Mouse (Mus musculus) erythroblast, adult 5-6 weeks (primary cell): ENCODE measurements around the gene Mphosph9. TPM values are rescaled to one million over a fixed set of nuclear protein-coding genes. Genes with fewer than 3 reads are reported as not detected.

ENCODE experiments used
- ATAC-seq: replicated peaks from 2 replicates; pipeline ENCODE4 v1.8.0; 2016; ENCODE audit warnings: moderate number of reproducible peaks, mild to moderate bottlenecking, moderate TSS enrichment, inconsistent platforms; ENCODE audit not compliant: poor library complexity, low FRiP score, severe bottlenecking
- total RNA-seq, 2 experiments: library from RNA; stranded (forward) in 1 of 2; stranded (reverse) in 1 of 2; fragments of 150-400 nt in 1 of 2; fragments of 200-764, 138-1000 nt in 1 of 2; gene quantifications; 2 replicates each; pipeline versions ENCODE4 v1.2.3 to v1.2.4; 2015 to 2017; ENCODE audit warnings: low replicate concordance in 2 of 2

Gene Mphosph9
- total RNA-seq, 2 experiments from 2014 or later = 14.4 to 28.5 TPM

DNA sequence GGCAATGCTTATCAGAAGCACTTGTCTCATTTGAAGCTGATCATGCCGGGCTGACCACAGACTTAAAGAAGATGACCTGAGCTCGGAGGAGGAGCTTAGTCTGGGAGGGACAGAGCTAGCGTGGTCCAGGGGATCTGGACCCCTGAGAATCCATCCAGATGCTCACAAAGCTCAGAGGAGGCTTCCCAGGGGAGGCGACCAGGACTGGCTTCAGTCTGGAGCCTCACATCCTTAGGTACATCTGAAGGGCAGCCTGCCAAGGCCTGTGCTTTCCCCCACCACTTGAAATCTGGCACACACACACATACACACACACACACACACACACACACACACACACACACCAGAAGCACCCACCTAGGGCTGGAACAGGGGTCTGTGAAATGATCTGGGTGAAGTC is 125.7 kb downstream of the Mphosph9 start:
- ATAC-seq = no peak

DNA sequence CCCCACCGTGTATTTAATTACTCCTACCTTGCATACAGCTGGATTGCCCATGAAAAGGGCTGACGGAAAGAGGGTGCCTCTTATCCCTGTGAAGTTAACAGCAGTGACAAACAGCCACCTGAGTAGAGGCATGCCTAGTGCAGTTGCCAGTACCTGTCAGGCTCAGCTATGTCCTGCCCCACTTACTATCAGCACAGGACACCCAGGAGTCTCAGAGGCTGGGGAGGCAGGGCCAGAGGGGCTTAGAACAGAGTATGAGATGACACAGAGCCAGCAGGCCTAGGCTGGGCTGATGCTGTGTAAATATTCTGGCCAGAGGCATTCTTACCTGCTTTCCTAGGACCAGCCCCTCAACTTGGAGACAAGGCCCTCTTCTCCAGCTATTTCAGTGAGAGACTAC is 126.2 kb downstream of the Mphosph9 start:
- ATAC-seq = no peak

Other genes starting within 250 kb of the Mphosph9 start
- 13.8 and 15.5 TPM in 2 replicates for gene Abcb9, start 232.2 kb downstream of the Mphosph9 start, total RNA-seq (2015; ENCODE audit: low replicate concordance)
- 19.1 and 23.4 TPM in 2 replicates for gene Abcb9, start 232.2 kb downstream of the Mphosph9 start, total RNA-seq (2017; ENCODE audit: low replicate concordance)
- gene Ogfod2, start 215.7 kb downstream of the Mphosph9 start, total RNA-seq (2015; ENCODE audit: low replicate concordance) = 4.8 and 6.9 TPM in 2 replicates
- 13.9 and 19.9 TPM in 2 replicates for gene Ogfod2, start 215.7 kb downstream of the Mphosph9 start, total RNA-seq (2017; ENCODE audit: low replicate concordance)
- gene Arl6ip4, start 211.9 kb downstream of the Mphosph9 start, total RNA-seq (2015; ENCODE audit: low replicate concordance) = 18.4 and 22.9 TPM in 2 replicates
- gene Arl6ip4, start 211.9 kb downstream of the Mphosph9 start, total RNA-seq (2017; ENCODE audit: low replicate concordance) = 12.2 and 65.1 TPM in 2 replicates
- gene Pitpnm2, start 78.2 kb downstream of the Mphosph9 start, total RNA-seq (2015; ENCODE audit: low replicate concordance) = 0.42 and 1.9 TPM in 2 replicates
- 0.28 and 1.0 TPM in 2 replicates for gene Pitpnm2, start 78.2 kb downstream of the Mphosph9 start, total RNA-seq (2017; ENCODE audit: low replicate concordance)
- 2.3 and 2.9 TPM in 2 replicates for gene 2810006K23Rik, start 117 bp upstream of the Mphosph9 start, total RNA-seq (2015; ENCODE audit: low replicate concordance)
- gene 2810006K23Rik, start 117 bp upstream of the Mphosph9 start, total RNA-seq (2017; ENCODE audit: low replicate concordance) = 3.1 and 3.3 TPM in 2 replicates
- 46.4 and 55.1 TPM in 2 replicates for gene Cdk2ap1, start 35.1 kb upstream of the Mphosph9 start, total RNA-seq (2015; ENCODE audit: low replicate concordance)
- gene Cdk2ap1, start 35.1 kb upstream of the Mphosph9 start, total RNA-seq (2017; ENCODE audit: low replicate concordance) = 31.2 and 56.3 TPM in 2 replicates
- gene Sbno1, start 98.0 kb upstream of the Mphosph9 start, total RNA-seq (2015; ENCODE audit: low replicate concordance) = 23.4 and 29.4 TPM in 2 replicates
- 30.7 and 71.1 TPM in 2 replicates for gene Sbno1, start 98.0 kb upstream of the Mphosph9 start, total RNA-seq (2017; ENCODE audit: low replicate concordance)
- 89.3 and 92.4 TPM in 2 replicates for gene Kmt5a, start 112.0 kb upstream of the Mphosph9 start, total RNA-seq (2015; ENCODE audit: low replicate concordance)
- 105 and 107 TPM in 2 replicates for gene Kmt5a, start 112.0 kb upstream of the Mphosph9 start, total RNA-seq (2017; ENCODE audit: low replicate concordance)
- 9.4 and 19.0 TPM in 2 replicates for gene Rilpl2, start 150.4 kb upstream of the Mphosph9 start, total RNA-seq (2015; ENCODE audit: low replicate concordance)
- gene Rilpl2, start 150.4 kb upstream of the Mphosph9 start, total RNA-seq (2017; ENCODE audit: low replicate concordance) = 13.1 and 13.4 TPM in 2 replicates
- 3.8 TPM in 1 of 2 replicates, not detected in the other for gene Snrnp35, start 155.2 kb upstream of the Mphosph9 start, total RNA-seq (2015; ENCODE audit: low replicate concordance)
- 6.0 and 6.8 TPM in 2 replicates for gene Snrnp35, start 155.2 kb upstream of the Mphosph9 start, total RNA-seq (2017; ENCODE audit: low replicate concordance)
- gene Rilpl1, start 203.4 kb upstream of the Mphosph9 start, total RNA-seq (2015; ENCODE audit: low replicate concordance) = not detected in 2 replicates
- gene Rilpl1, start 203.4 kb upstream of the Mphosph9 start, total RNA-seq (2017; ENCODE audit: low replicate concordance) = 1.1 and 1.6 TPM in 2 replicates
- gene Tmed2, start 212.7 kb upstream of the Mphosph9 start, total RNA-seq (2015; ENCODE audit: low replicate concordance) = 187 and 211 TPM in 2 replicates
- 222 and 325 TPM in 2 replicates for gene Tmed2, start 212.7 kb upstream of the Mphosph9 start, total RNA-seq (2017; ENCODE audit: low replicate concordance)
- 0.38 and 2.9 TPM in 2 replicates for gene Ddx55, start 224.9 kb upstream of the Mphosph9 start, total RNA-seq (2015; ENCODE audit: low replicate concordance)
- 0.85 and 5.0 TPM in 2 replicates for gene Ddx55, start 224.9 kb upstream of the Mphosph9 start, total RNA-seq (2017; ENCODE audit: low replicate concordance)